Mouse (Mus musculus): ENCODE results near the gene Grhpr.
"Not testable (repeated sequence)": the region's sequence is repeated elsewhere in the genome, so short reads cannot be mapped to it uniquely, and the experiment has no call there.

The Grhpr gene

GRCm38 (mm10) chr4:44976026-44976615 is 5.1 kb upstream of the Grhpr start:
- DNase-seq, result no peak

- no peak for DNase-seq
These were observed 4.1 kb upstream of the Grhpr start for GRCm38 (mm10) chr4:44976921-44977710.

GRCm38 (mm10) chr4:44978175-44978574 is 3.0 kb upstream of the Grhpr start:
- DNase-seq, result no peak

GRCm38 (mm10) chr4:44979794-44980338 is 1.3 kb upstream of the Grhpr start:
- no peak for DNase-seq

GRCm38 (mm10) chr4:44981974-44982287 is 736 bp downstream of the Grhpr start:
- no peak for DNase-seq

- no peak for DNase-seq
These were observed 1.4 kb downstream of the Grhpr start for GRCm38 (mm10) chr4:44982440-44983130.

- DNase-seq, result no peak
These were observed 2.0 kb downstream of the Grhpr start for GRCm38 (mm10) chr4:44983131-44983740.

GRCm38 (mm10) chr4:44990560-44990959 is 9.4 kb downstream of the Grhpr start:
- no peak for DNase-seq

GRCm38 (mm10) chr4:44992330-44992729 is 11.1 kb downstream of the Grhpr start:
- not testable (repeated sequence) for DNase-seq

- not testable (repeated sequence) for DNase-seq
These were observed 12.0 kb downstream of the Grhpr start for GRCm38 (mm10) chr4:44993179-44993578.

GRCm38 (mm10) chr4:44993847-44994246 is 12.7 kb downstream of the Grhpr start:
- no peak for DNase-seq

- DNase-seq, result no peak
These were observed 13.6 kb downstream of the Grhpr start for GRCm38 (mm10) chr4:44994776-44995175.

GRCm38 (mm10) chr4:44998071-44998470 is 16.9 kb downstream of the Grhpr start:
- DNase-seq, result no peak

- DNase-seq, result no peak
These were observed 18.8 kb downstream of the Grhpr start for GRCm38 (mm10) chr4:45000001-45000400.

- no peak for DNase-seq
These were observed 24.3 kb downstream of the Grhpr start for GRCm38 (mm10) chr4:45005452-45005851.

- peak; percentile 22 for DNase-seq
These were observed 29.7 kb downstream of the Grhpr start for GRCm38 (mm10) chr4:45010806-45011415.

- DNase-seq, result peak; percentile 76
These were observed 30.4 kb downstream of the Grhpr start for GRCm38 (mm10) chr4:45011581-45012104.

- peak; percentile 100 for DNase-seq
These were observed 31.1 kb downstream of the Grhpr start, which contains the start of gene Zbtb5 for GRCm38 (mm10) chr4:45012105-45012975. TSS of gene Zbtb5 (minus strand) at chr4:45012412.

GRCm38 (mm10) chr4:45013031-45013431 is 31.8 kb downstream of the Grhpr start:
- no peak for DNase-seq

GRCm38 (mm10) chr4:45013537-45013936 is 32.3 kb downstream of the Grhpr start:
- no peak for DNase-seq

GRCm38 (mm10) chr4:45015615-45016014 is 34.4 kb downstream of the Grhpr start:
- peak; percentile 86 for DNase-seq
